Mouse (Mus musculus): Measurements from ENCODE around the gene Mtor. TPM values are rescaled to one million over a fixed set of nuclear protein-coding genes. Genes with fewer than 3 reads are reported as not detected.

The Mtor gene
- total RNA-seq, 2 experiments from 2014 or later, result 85.4 to 91.7 TPM

DNA sequence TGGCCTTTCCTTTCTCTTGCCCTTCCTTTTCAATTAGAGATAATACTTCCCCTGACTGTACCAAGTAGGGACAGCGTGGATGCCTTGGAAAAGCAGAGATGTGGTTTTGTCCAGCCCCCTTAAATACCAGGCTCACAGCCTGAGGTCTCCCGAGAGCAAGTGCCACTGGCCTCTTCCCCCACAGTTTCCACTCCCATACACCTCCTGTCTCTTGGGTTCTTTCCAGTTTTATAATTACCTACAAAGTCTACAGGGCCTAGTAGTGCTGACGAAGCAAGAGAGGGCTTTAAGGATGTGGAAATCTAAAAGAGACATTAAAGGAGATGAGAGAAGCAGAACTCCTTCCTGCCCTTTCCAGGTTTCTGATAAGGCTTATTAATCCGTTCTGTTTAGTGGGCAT lies 69.4 kb downstream of the Mtor start:
- intact Hi-C loops (cut with DNase I), result no loop called here

DNA sequence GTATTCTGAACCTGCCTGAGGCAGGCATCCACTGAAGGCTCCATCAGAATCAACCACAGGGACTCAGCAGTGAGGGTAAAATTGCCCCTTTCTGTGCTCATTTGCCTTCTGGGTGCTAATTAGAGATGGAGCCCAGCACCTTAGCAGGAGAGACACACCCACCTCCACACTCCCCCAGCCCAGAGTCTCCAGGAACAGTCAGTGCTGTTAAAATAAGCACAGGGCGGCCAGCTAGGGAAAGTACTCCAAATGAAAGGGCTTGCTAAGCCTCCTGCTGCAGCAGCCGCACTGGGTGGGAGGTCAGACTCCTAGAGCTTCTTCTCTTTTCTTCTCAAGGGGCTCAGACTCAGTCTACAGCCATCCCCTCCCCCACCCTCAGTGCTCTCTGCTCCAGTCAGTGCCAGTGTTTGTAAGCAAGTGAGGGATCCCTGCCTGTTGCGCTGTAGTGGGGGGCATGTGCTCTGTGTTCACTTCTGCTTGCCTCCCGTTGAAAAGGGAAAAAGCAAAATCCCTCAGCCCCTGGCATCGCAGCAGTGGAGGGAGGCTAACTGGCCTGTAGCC lies 69.9 kb downstream of the Mtor start:
- intact Hi-C loops (cut with DNase I), result no loop called here
- peak in 1 of 2 experiments; percentile 59 for DNase-seq (ENCODE audit: low spot score in 2 of 2)

More for the DNA sequence above, 69.4 kb downstream of the Mtor start:
- no peak for DNase-seq (ENCODE audit: low spot score in 2 of 2)

DNA sequence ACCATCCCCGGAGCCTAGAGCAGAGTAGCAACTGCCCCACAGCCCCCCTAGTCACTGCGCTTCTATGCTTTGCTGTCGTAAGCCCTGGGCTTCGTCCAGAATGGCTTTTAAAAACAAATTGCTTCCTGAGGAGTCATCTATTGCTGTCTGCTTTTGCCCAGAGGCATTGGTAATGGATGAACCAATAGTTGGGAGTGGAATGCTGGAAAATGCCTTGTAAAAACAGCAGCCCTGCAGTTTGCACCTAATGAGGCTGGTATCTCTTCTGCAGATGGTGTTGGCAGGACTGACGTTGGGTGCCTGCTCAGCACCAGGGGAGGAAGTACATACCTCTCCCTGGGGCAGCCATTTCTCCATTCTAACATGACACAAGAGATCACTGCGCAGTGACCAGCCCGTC lies 75.1 kb downstream of the Mtor start:
- no peak for DNase-seq (ENCODE audit: low spot score in 2 of 2)

DNA sequence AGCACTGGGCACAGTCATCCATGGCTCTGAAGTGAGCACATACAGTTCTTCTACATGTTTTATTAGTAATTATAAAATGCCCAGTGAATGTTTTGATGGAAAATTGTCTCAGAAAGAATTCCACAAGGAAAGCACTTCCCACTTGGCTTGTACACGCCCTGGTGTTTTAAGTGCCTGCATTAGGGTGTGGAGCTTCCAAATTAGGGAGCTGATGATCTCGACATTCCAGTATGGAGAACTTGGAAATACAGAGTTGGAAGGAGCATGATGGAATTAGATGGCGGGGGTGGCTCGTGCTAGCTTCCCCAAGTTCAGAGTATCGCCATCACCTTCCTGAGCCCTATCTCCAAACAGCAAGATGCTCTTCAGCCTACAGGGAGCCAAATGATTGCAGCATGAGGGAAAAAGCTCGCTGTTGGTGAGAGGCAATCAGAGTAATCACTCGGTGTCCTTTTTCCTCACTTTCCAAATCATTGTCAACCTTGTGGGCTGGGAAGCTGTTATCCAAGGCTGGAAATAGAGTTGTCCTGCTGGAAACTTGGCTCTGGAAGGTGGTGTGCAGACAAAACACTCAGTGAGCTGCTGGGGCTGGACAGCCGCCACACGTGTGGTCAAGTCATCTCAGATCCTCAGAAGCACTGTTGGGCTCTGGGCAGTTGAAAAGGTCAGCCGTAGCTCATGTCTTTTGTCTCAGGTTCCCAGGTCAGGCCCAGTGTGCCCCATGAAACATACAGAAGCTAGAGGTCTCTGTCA lies 78.9 kb downstream of the Mtor start:
- DNase-seq (ENCODE audit: low spot score in 2 of 2), result no peak
- intact Hi-C loops (cut with DNase I), result no loop called here

More for the DNA sequence above, 75.1 kb downstream of the Mtor start:
- intact Hi-C loops (cut with DNase I), result no loop called here

DNA sequence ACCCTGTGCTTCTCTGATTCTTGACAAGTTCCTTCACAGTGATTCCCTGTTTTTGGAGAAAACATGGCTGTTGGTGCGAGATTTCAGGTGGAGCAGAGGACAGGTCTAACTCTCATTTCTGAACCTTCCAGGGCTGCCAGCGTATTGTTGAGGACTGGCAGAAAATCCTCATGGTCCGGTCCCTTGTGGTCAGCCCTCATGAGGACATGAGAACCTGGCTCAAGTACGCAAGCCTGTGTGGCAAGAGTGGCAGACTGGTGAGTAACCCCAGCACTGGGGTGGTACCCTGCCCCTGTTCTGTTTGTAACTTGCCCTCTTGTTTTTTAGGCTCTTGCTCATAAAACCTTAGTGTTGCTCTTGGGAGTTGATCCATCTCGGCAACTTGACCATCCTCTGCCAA lies 81.9 kb downstream of the Mtor start:
- intact Hi-C loops (cut with DNase I), result no loop called here
- no peak for DNase-seq (ENCODE audit: low spot score in 2 of 2)

DNA sequence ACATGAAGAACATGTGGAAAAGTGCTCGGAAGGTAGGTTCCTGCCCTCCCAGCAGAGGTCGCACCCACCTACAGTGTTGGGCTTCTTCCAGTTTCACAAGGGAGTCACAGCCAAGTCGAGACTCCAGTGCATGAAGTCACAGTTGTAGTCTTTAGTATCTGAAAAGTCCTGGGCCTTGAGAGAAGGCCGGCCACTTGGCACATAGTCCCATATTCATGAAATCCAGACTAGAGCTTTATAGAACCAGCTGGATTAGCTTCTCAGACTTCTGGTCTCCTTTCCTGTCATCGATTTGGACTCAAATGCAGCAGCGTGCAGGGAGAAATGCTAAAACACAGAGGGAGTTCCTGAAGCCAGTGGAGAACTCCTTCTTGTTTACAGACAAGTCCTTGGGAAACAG lies 82.4 kb downstream of the Mtor start:
- DNase-seq (ENCODE audit: low spot score in 2 of 2), result no peak
- intact Hi-C loops (cut with DNase I), result no loop called here

DNA sequence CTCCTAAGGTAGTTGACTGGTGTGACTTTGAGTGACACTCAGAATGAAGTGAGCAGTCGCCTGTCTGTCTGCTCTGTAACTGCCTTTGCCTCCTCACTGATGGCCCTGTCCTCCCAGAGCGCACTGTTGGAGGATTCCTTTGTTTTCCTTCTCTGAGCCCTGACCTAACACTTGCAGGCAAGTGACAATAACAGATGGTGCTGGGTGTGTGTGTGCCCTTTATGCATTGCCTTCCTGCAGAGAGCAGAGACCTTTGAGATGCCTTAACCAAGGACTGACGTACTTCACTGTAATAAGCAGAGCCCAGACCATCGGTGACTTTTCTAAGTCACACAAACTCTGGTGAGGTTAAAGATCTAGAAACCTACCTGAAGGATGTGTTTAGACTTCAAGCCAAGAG lies 82.9 kb downstream of the Mtor start:
- intact Hi-C loops (cut with DNase I), result no loop called here
- no peak for DNase-seq (ENCODE audit: low spot score in 2 of 2)

DNA sequence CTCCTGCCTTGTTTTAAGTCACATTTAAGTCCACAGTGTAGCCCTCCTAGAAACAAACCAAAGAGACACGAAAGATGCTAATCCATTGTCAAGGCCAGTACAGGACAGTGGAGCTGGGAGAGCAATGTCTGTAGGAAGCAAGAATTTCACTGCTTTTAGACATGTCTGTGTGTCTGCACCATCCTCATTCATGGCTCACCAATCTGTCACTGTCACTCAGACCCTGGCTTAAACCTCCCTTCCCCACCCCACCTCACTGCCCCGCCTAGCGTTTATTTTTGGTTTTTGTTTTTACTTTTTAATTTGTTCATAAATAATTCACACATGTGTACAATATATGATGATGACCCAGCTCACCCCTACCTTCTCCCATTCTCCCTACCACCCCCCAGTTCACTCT lies 84.1 kb downstream of the Mtor start:
- no peak for DNase-seq (ENCODE audit: low spot score in 2 of 2)
- intact Hi-C loops (cut with DNase I), result no loop called here

DNA sequence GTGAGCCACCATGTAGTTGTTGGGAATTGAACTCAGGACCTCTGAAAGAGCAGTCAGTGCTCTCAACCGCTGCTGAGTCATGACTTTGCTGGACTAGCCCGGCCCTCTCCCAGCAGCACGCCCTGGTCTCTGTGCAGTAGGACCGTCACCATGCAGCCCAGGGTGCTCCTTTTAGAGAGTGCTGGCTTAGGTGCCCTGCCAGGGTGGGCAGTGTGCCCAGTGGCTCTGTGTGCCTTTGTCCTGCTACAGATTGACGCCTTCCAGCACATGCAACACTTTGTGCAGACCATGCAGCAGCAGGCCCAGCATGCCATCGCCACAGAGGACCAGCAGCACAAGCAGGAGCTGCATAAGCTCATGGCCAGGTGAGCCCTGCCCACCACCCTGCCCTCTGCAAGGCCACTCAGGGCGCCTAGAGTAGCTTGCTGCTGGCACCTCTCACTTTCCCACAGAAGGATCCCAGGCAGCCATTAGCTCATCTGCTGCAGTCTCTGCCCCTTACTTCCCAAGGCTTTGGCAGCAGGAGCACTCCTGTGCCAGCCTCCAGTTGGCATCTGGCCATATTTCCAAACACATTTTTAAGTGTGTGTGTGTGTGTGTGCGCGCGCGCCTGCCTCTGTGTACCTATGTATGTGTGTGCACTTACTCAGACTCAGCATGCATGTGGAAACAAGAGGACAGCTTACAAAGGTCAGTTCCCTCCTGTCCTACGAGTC lies 85.4 kb downstream of the Mtor start:
- intact Hi-C loops (cut with DNase I), result no loop called here
- no peak for DNase-seq (ENCODE audit: low spot score in 2 of 2)

DNA sequence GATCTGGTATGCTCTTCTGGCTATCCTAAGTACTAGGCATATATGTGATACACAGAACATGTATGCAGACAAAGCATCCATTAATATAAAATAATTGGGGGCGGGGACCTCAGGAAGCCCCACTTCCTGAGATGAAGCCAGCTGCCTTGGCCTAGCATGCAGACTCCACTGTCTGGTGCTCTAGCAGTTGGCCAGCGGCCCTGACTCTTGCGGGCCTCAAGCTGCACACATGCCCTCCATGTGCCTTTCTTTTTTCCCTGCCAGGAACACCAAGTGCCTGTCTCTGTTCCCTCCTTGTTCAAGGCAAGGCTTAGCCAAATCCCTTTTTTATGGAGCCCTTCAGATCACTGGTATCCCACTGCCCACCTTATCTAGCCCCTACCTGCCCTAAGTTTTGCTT lies 87.5 kb downstream of the Mtor start:
- intact Hi-C loops (cut with DNase I), result no loop called here
- no peak for DNase-seq (ENCODE audit: low spot score in 2 of 2)

DNA sequence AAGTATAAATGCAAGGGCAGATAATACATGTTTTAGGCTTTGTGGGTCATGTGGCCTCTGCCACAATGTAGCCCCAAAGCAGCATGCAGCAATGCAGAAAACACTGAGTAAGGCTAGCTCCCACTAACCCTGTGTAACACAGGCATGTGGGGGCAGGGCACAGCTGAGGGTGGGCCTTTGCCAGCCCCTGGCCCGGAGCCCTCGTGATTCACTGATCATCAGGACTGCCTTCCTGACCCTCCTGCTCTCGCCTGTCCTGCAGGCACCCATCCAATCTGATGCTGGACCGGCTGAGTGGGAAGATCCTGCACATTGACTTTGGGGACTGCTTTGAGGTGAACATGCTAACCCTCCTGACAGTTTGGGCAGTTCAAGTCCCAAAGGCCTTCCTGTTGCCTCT lies 100.7 kb downstream of the Mtor start:
- intact Hi-C loops (cut with DNase I), result no loop called here
- DNase-seq (ENCODE audit: low spot score in 2 of 2), result no peak

DNA sequence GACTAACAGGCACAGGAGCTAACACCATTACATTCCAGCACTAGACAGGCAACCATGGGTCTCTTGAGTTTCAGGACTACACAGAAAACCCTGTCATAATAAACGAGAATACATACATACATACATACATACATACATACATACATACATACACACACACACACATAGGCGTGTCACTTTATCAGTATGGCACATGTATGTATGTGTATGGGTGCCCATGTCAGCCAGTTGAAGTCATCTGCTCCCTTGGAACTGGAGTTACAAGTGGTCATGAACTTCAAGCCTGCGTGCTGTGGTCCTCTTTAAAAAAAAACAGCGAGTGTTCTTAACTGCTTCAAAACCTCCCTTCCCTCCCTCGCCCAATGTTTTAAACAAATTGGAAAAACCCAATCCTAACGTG lies 109.4 kb downstream of the Mtor start:
- intact Hi-C loops (cut with DNase I), result loop anchor here (5.0 kb wide), 1 partner anchor 50 kb away; no protein-coding TSS in a partner anchor

DNA sequence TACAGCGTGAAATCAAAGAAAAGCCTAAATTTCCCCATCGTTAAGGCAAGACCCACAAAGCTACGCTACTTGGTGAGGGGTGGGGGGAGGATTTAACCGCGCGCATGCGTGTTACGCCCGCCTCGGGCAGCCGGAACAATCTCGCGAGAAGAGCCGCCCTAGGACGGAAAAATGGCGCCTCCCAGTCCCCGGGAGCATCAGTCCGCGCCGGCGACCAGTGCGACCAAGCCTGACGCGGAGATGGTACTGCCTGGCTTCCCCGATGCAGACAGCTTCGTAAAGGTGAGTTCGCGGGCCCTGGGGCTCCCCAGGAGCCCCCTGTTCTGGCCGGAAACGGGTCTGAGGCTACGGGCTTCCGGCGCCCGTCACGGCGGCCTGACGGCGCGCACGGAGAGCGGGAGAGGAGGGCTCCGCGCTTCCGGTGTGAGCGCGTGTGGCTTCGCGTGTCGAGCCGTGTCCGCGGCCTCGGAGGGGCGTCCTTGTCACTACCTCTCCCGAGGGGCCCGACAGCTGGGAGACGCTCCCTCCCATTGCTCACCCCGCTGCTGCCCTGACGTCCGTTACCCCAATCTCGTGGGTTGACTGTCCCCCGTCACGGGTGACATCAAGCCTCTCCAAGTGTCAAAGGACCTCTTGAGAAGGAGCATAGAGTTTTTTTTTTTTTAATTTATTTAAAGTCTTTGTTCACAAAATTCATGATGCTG lies 110.0 kb downstream of the Mtor start, which contains the start of gene Exosc10:
Gene Exosc10, plus strand, starts transcription at position 133 of the 704 bp plus-strand sequence.
- intact Hi-C loops (cut with DNase I), result loop anchor here (5.0 kb wide), 1 partner anchor 49 kb away; no protein-coding TSS in a partner anchor
- DNase-seq (ENCODE audit: low spot score in 2 of 2), result peak; percentile 87 to 88

More for the DNA sequence above, 109.4 kb downstream of the Mtor start:
- DNase-seq (ENCODE audit: low spot score in 2 of 2), result no peak

DNA sequence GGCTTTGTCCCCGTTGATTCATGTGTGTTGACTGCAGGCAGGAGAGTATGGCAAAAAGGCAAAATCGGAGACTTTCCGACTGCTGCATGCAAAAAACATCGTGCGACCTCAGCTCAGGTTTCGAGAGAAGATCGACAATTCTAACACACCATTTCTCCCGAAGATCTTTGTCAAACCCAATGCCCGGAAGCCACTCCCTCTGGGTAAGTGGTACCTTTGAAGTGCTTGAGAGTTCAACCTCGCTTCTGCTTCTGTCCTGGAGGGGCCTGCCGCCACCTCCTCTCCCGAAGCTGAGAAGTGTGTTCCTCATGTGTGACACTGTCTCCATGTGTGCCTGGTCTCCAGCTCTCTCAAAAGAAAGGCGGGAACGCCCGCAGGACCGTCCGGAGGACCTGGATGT lies 114.3 kb downstream of the Mtor start:
- DNase-seq (ENCODE audit: low spot score in 2 of 2), result no peak
- intact Hi-C loops (cut with DNase I), result no loop called here

DNA sequence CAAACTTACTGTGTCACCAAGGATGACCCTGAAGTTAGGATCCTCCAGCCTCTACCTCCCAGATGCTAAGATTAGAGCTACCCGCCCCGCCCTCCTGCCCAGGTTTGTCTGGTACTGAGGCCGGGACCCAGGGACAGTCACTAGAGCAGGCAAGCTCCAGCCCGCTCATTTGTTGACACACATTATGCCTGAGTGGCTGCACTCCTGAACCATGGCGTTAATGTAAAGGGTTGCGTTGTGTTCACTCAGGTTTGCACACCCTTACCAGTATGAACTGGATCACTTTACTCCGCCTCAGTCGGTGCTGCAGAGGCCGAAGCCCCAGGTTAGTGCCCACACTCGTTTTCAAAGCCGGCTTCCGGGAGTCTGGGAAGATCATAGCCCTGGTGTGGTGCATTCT lies 115.2 kb downstream of the Mtor start:
- intact Hi-C loops (cut with DNase I), result no loop called here
- DNase-seq (ENCODE audit: low spot score in 2 of 2), result no peak

DNA sequence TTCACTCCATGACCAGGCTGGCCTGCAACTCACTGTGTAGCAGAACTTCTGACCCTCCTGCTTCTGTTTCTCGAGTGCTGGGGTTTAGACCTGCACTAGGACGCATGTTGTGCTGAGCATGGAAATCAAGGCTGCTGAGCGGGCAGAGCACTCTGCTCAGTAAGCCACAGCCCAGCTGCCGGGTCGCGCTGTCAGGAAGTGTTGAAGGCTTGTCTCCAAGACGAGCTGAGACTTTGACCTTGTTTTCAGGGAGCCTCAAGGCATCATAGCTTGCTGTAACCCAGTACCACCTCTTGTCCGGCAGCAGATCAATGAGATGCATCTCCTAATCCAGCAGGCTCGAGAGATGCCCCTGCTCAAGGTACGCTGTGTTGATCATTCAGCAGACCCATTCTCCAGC lies 121.7 kb downstream of the Mtor start:
- no peak for DNase-seq (ENCODE audit: low spot score in 2 of 2)
- intact Hi-C loops (cut with DNase I), result no loop called here

DNA sequence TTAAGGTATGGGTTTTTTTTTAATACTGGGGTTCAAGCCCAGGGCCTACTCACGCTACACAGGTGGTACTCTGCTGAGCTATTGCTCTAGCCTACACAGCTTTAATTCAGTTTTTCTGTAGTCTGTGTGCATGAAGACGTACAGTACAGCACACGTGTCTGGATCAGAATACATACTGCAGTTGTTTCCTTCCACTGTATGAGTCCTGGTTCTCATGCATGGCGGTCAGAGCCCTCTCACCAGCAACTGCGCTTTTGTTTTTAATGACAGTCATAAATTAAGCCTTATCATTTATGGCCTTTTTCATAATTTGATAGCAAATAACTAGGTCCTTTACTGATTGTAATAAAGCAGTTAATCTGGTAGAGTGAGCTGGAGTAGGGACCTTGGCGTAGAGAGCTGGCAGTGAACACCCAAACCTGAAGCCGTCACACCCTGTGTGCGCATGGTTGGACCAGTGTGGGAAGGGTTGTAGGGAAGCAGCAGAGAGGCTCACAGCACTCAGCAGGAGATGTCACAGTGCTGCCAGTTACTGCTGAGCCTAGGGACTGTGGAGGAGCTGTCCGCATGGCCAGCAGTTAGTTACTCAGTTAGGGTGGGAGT lies 122.4 kb downstream of the Mtor start:
- intact Hi-C loops (cut with DNase I), result no loop called here
- no peak for DNase-seq (ENCODE audit: low spot score in 2 of 2)

DNA sequence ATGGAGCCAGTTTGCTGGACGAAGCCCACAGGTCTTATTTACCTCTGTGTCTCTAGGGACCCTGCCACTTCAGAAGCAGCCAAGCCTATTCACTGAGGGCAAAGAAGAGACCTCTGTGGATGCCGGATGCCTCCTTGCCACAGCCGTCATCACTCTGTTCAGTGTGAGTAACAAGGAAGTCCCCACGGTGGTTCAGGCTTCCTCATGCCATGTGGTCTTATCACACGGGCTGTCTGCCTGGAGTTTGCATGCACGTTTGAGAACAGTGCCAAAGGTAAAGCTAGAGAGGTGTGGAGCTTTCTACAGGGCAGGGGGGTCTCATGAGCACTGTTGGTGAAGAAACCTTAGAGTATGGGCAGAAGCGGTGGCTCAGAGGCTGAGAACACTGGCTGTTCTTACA lies 124.8 kb downstream of the Mtor start:
- no peak for DNase-seq (ENCODE audit: low spot score in 2 of 2)
- intact Hi-C loops (cut with DNase I), result no loop called here

DNA sequence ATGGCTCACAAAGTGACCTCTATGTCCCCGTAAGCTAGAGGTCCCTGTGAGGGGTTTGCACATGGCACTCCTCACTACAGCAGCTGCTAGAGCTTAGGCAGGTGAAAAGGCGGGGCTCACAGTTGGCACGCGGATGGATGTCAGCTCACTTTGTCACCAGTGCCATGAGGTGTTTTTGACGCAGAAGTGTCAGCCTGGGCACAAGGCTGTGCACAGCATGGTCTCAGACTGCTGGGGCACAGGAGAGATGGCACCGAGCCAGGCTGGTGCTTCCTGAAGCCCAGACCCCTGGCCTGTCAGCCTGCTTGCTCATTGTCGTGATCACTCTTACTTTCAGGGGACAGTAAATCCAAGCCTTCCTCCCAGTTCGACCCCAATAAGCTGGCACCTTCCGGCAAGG lies 132.4 kb downstream of the Mtor start:
- DNase-seq (ENCODE audit: low spot score in 2 of 2), result no peak
- intact Hi-C loops (cut with DNase I), result no loop called here

DNA sequence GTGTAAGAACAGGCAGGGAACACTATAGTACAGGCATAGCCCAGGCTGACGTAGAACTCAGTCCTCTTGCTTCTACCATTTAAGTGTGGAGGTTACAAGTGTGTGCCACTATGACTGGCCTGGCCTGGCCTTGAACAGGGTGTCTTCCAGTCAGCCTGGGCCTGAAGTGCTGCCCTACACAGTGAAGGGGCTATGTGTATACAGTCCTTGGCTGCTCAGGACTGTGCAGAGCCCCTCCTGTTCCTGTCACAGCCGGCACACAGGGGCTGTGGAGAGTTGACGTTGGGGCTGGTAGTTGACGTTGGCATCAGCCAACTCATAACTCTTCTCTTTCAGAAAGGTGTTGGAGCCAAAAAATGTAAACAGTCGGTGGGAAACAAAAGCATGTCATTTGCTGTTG lies 133.0 kb downstream of the Mtor start:
- intact Hi-C loops (cut with DNase I), result no loop called here
- no peak for DNase-seq (ENCODE audit: low spot score in 2 of 2)

Measured in left cerebral cortex, postnatal 25 days (tissue).